Mouse (Mus musculus) forebrain, embryonic 16.5 days (tissue): ENCODE measurements around the gene Ccdc142. TPM values are rescaled to one million over a fixed set of nuclear protein-coding genes. Genes with fewer than 3 reads are reported as not detected.
A peak's percentile ranks its signal among the peaks of the same experiment; 100 is the strongest.

ENCODE experiments used
- ATAC-seq: fragments of 200-750 bp; cut with Nextera tagmentation; 2 replicates; pipeline ENCODE4 v1.8.0; 2017; ENCODE audit warnings: mild to moderate bottlenecking, moderate library complexity
- H3K27ac ChIP-seq: fragments of 300-500 bp; sonication (generic); 2 replicates; pipeline ENCODE4 v1.5.1; 2014; ENCODE audit warnings: low read length, control low read depth
- H3K27me3 ChIP-seq: fragments of 300-500 bp; sonication (generic); replicated peaks from 2 replicates; pipeline ENCODE4 v1.6.1; 2014; ENCODE audit warnings: low read length; ENCODE audit not compliant: control insufficient read depth, insufficient read depth
- H3K36me3 ChIP-seq: fragments of 300-500 bp; sonication (generic); 2 replicates; pipeline ENCODE4 v1.6.1; 2014; ENCODE audit not compliant: control insufficient read depth, insufficient read depth
- H3K4me1 ChIP-seq: fragments of 300-500 bp; sonication (generic); replicated peaks from 2 replicates; pipeline ENCODE4 v1.6.1; 2014; ENCODE audit warnings: low read length; ENCODE audit not compliant: control insufficient read depth, insufficient read depth
- H3K4me2 ChIP-seq: fragments of 300-500 bp; sonication (generic); 2 replicates; pipeline ENCODE4 v1.6.1; 2014; ENCODE audit warnings: mild to moderate bottlenecking, low read length, control low read depth
- H3K4me3 ChIP-seq: fragments of 300-500 bp; sonication (generic); replicated peaks from 2 replicates; pipeline ENCODE4 v1.5.1; 2014; ENCODE audit warnings: mild to moderate bottlenecking, low read length, control low read depth
- H3K9ac ChIP-seq: fragments of 300-500 bp; sonication (generic); replicated peaks from 2 replicates; pipeline ENCODE4 v1.6.1; 2014; ENCODE audit warnings: low read depth, low read length, control low read depth
- H3K9me3 ChIP-seq: fragments of 300-500 bp; sonication (generic); 2 replicates; pipeline ENCODE4 v1.6.1; 2016; ENCODE audit warnings: low read length; ENCODE audit not compliant: control insufficient read depth
- WGBS: fragments of 180-500 bp; shearing (Covaris S2); extraction: QIAGEN DNeasy Blood & Tissue Kit; methylation state at CpG from one replicate; pipeline ENCODE4 v1.1.7; 2014; 5-methylcytosine and 5-hydroxymethylcytosine counted together
- polyA plus RNA-seq: library from polyadenylated mRNA; unstranded; fragments of >200 nt; fragmentation: Nextera tagmentation; extraction: Ambion mirVana; gene quantifications from 2 replicates; pipeline ENCODE4 v1.2.1, GENCODE M21; 2015

Ccdc142 gene
- polyA plus RNA-seq, 1 experiment from 2014 or later, result 4.3 TPM

DNA sequence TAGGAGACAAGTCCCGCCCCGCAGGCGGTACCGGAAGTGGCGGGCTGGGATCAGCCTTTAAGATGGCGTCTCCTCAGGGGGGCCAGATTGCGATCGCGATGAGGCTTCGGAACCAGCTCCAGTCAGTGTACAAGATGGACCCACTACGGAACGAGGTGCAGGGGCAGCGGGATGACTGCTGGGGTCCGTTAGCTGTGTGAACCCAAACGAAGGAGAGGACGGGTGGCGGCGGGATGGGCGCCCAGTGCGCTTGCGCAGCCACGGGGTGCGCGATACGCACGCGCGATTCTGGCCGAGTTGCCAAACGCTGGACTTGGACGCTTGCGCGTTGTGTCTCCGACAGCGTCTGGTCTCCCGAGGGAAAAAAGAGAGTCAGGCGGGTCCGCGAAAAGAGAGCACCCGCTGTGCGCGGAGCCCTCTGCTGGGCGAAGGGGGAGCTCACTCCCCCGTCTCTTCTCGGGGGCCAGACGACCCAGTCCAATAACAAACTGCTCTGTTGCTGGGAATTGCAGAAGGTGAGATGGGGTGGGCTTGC is 23.0 kb upstream of the Ccdc142 start:
- 0% methylated on average over 46 of the region's 46 CpGs for WGBS
- Histone ChIP-seq H3K9me3 (no peaks in the 10 kb centered on the region), H3K4me3 (peak overlapping the region; percentile 85), H3K27me3 (peaks cover 40% of the 10 kb centered on the region), H3K4me1 (peaks cover 21% of the 10 kb centered on the region), H3K36me3 (peaks cover 8% of the 10 kb centered on the region), H3K4me2 (peak overlapping the region; percentile 84), H3K27ac (peak overlapping the region; percentile 94), H3K9ac (peak overlapping the region; percentile 88)
- ATAC-seq, result peak; percentile 94

DNA sequence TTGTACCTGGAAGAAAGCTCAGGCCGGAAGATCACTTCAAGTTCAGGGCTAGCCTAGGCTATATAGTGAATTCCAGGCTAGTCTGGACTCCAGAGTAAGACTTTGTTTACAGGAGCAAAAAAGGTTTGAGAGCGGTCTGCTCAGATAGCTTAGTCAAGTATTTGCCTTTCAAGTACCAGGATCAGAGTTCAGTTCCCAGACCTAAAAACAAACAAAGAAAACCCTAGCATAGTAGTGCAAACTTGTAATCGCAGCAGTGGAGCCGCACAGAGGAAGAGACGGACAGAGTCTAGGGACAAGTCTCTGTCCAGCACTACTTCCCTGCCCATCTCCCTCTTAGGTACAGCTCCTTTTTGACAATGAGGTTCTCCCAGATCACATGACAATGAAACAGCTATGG is 21.2 kb upstream of the Ccdc142 start:
- WGBS, result 95% methylated on average over 5 of the region's 5 CpGs
- Histone ChIP-seq H3K27me3 (peaks cover 39% of the 10 kb centered on the region), H3K4me1 (peaks cover 21% of the 10 kb centered on the region)

DNA sequence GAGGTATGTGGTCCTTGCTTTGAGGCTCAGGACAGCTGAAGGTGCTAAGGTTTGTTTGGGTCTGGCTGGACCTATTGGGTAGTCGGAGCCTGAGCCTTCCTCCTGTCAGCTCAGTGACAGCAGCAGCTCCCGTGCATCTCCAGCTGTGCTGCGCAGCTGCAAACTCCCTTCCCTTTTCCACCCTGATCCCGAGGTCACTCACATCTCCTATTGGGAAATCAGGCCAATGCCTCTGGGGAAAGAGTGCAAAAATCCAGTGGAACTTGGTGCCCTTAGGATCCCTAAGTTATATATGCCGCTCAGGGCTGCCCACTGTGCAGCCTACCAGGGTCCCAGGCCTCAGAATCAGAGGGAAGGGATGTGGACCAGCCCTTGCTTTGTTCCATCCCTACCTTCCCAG is 17.9 kb upstream of the Ccdc142 start:
- Histone ChIP-seq H3K4me2 (no peak overlapping the region), H3K27me3 (peaks cover 48% of the 10 kb centered on the region), H3K4me1 (peaks cover 14% of the 10 kb centered on the region), H3K36me3 (peaks cover 8% of the 10 kb centered on the region), H3K4me3 (no peak overlapping the region), H3K9me3 (no peaks in the 10 kb centered on the region), H3K27ac (no peak overlapping the region), H3K9ac (no peak overlapping the region)
- WGBS, result 6% methylated on average over 5 of the region's 5 CpGs
- ATAC-seq, result no peak

More for the DNA sequence above, 21.2 kb upstream of the Ccdc142 start:
- ATAC-seq, result no peak
- Histone ChIP-seq H3K9ac (no peak overlapping the region), H3K9me3 (no peaks in the 10 kb centered on the region), H3K4me3 (no peak overlapping the region), H3K4me2 (no peak overlapping the region), H3K36me3 (peaks cover 8% of the 10 kb centered on the region), H3K27ac (no peak overlapping the region)

DNA sequence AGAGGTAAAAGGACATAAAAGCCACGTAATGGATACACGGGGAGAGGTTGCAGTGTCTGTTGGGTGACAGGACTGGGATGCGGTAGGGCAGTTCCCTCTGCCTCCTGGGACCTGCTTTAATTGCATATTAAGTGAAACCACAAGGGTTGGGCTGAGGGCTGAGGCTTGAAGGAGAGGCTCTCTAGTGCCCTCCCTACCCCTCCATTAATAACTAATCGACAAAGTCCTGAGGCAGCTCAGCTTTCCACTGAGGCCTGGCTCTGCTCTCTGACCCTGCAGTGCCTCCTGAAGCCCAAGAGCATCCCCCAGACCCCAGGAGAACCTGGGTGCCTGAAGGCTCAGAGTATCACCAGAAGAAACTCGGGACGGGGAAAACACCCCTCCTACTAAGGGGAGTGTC is 16.9 kb upstream of the Ccdc142 start:
- no peaks in the 10 kb centered on the region for H3K9me3 ChIP-seq
- no peak overlapping the region for H3K27ac ChIP-seq
- ATAC-seq, result no peak
- peaks cover 56% of the 10 kb centered on the region for H3K27me3 ChIP-seq
- 2% methylated on average over 6 of the region's 6 CpGs for WGBS
- peaks cover 8% of the 10 kb centered on the region for H3K36me3 ChIP-seq
- H3K4me1 ChIP-seq, result peaks cover 7% of the 10 kb centered on the region
- no peak overlapping the region for H3K4me3 ChIP-seq
- H3K9ac ChIP-seq, result no peak overlapping the region
- no peak overlapping the region for H3K4me2 ChIP-seq

DNA sequence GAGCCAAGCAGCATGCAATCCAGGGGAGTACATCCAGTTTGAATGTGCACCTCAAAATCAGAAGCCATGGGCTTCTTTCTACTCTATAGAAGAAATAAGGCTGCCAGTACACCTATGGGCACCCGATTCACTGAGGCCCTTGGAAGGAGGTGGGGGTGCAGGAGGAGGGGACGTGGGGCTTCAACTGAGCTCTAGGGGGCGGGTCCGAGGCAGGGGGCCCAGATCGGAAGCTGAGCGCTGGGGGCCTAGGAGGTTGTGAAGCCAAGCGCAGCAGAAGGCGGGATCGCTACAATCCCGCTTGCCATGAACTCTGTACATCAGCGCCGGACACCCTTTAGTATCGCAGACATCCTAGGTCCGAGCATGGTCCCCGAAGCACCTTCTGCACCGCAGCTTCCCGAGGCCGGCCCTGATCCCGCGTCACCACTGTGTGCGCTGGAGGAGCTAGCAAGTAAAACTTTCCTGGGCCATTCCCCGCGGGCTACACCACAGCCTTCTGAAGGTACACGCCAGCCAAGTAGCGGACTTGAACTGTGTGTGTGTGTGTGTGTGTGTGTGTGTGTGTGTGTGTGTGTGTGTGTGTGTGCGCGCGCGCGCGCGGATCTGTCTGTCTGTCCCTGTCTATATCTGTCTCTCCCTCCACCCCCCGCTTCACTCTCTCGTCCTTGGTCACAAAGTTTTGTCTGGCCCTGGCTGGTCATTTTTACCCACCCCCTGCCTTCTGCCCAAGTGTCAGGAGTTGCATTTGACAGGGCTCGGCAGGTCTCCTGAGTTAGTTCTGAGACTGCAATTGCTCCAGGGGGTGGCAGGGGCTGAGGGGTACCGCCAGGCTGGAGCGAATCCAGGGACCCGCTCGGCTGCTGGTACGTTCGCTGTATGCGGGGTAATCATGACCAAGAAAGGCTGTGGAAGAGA is 15.0 kb upstream of the Ccdc142 start, which contains the start of gene Lbx2:
Gene Lbx2, plus strand, starts transcription at position 247 of the 915 bp plus-strand sequence.
- 3% methylated on average over 41 of the region's 42 CpGs for WGBS
- H3K4me1 ChIP-seq, result no peaks in the 10 kb centered on the region; the same call in 1 of the 2 replicates
- H3K9ac ChIP-seq, result no peak within 1 kb of the TSS
- ATAC-seq, result no peak
- H3K4me2 ChIP-seq, result no peak within 1 kb of the TSS
- no peaks in the 10 kb centered on the region for H3K9me3 ChIP-seq
- peaks cover 65% of the 10 kb centered on the region for H3K27me3 ChIP-seq
- H3K27ac ChIP-seq, result no peak within 1 kb of the TSS
- peaks cover 4% of the 10 kb centered on the region for H3K36me3 ChIP-seq
- no peak within 1 kb of the TSS for H3K4me3 ChIP-seq

DNA sequence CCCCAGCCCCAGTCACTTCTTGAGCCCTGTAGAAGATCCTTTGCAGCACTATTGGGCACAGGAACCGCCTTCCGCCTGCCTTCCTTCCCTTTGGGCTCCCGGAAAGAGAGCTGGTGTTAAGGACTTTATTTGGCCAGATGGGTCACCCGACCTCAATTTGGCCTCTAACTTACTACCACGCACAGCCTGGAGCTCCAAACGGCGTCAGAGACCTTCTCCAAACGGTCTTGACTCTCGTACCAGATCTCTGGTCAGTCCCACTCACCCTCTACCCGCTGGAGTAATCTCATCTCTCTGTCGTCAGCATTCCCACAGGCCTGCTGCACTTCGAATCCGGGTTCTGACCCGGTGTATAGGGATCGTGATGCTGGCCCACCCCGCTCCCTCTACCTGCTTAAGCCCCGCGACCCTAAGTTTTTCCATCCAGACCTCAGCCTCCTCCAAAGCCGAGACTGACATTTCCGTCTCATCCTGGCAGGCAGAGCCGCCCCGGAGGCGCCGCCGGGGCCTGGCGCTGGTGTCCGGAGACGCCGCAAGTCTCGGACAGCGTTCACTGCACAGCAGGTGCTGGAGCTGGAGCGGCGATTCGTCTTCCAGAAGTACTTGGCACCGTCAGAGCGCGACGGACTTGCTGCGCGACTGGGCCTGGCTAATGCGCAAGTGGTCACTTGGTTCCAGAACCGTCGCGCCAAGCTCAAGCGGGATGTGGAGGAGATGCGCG is 14.0 kb upstream of the Ccdc142 start:
- no peak for ATAC-seq
- no peak overlapping the region for H3K9ac ChIP-seq
- peaks cover 64% of the 10 kb centered on the region for H3K27me3 ChIP-seq
- no peaks in the 10 kb centered on the region; the same call in 1 of the 2 replicates for H3K4me1 ChIP-seq
- no peak overlapping the region for H3K4me2 ChIP-seq
- WGBS, result under 1% methylated on average over 47 of the region's 47 CpGs
- H3K36me3 ChIP-seq, result no peaks in the 10 kb centered on the region; the same call in 1 of the 2 replicates
- no peaks in the 10 kb centered on the region for H3K9me3 ChIP-seq
- H3K27ac ChIP-seq, result no peak overlapping the region
- no peak overlapping the region for H3K4me3 ChIP-seq

DNA sequence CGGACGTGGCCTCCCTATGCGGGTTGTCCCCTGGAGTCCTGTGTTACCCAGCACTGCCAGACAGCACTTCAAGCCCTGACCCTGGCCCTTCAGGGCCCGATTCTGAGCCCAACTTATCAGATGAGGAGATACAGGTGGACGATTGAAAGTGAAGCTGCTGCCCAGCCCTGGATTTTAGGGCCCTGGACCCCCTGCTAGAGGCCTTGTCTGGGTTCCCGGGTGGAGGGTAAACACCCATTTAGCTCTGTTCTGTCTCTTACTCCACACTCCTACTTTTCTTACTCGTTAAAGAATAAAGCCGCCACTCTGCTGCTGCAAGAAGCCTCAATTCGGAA is 13.5 kb upstream of the Ccdc142 start:
- no peaks in the 10 kb centered on the region for H3K9me3 ChIP-seq
- no peak overlapping the region for H3K27ac ChIP-seq
- 2% methylated on average over 9 of the region's 9 CpGs for WGBS
- no peaks in the 10 kb centered on the region; the same call in 1 of the 2 replicates for H3K4me1 ChIP-seq
- H3K27me3 ChIP-seq, result peaks cover 59% of the 10 kb centered on the region
- no peak for ATAC-seq
- no peak overlapping the region for H3K9ac ChIP-seq
- H3K4me3 ChIP-seq, result no peak overlapping the region
- H3K4me2 ChIP-seq, result no peak overlapping the region
- H3K36me3 ChIP-seq, result no peaks in the 10 kb centered on the region

DNA sequence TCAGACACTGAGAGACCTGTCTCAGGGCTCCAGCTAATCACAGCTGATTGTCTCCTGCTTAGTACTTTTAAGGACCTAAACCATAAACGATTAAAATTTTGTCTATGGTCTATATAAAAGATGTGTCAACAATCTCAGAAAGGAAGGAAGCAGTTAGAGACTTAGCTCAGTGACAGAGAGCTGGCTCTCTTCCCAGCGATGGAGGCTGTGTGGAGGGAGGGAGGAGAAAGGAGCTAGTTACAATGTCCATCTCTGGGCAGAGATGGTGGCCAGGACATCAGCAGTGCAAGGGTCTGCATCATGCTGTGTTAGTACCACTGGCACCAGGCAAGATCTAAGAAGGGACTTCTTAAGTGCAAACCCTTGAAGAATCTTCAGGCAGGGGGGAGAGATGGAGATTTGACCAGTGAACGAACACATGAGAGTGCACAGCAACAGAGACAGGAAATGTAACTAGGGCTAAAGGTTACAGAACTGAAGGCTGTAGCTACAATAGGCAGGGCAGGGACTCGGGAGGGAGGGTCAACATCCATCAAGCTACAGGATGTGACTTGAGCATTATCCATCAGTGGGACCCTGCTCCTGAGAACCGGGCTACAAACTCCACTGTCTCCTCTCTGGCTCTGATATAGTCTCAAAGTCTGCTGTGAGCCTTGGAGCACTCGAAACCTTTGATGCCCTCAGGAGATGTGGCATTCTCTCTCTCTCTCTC is 8.8 kb upstream of the Ccdc142 start:
- no peak for ATAC-seq
- H3K4me1 ChIP-seq, result no peaks in the 10 kb centered on the region; the same call in 1 of the 2 replicates
- H3K27me3 ChIP-seq, result peaks cover 26% of the 10 kb centered on the region
- no peak overlapping the region for H3K4me3 ChIP-seq
- no peak overlapping the region for H3K9ac ChIP-seq
- no peak overlapping the region for H3K27ac ChIP-seq
- no peaks in the 10 kb centered on the region for H3K9me3 ChIP-seq
- WGBS, result 41% methylated on average over 6 of the region's 6 CpGs
- H3K36me3 ChIP-seq, result no peaks in the 10 kb centered on the region
- H3K4me2 ChIP-seq, result no peak overlapping the region

DNA sequence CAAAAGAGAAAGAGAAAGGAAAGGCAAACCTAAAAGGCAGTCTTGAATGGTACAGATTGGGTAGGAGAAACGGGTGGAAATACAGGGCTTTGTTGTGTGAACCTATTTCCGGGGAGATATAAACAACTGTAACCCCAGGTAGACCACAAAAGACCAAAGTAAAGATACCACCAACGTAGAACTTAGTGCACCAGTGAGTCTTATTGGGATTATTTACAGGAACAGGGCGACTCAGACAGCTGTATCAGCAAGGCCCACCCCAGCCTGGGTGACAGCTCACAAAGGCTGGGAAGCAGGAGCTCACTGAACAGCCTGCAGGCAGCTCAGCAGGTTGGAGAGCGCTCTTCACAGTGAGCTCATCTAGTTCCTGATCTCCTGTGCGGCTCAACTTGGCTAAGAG is 5.4 kb upstream of the Ccdc142 start:
- no peak for ATAC-seq
- Histone ChIP-seq H3K4me2 (no peak overlapping the region), H3K4me3 (no peak overlapping the region), H3K27ac (no peak overlapping the region), H3K27me3 (peaks cover 9% of the 10 kb centered on the region), H3K9ac (no peak overlapping the region), H3K4me1 (no peaks in the 10 kb centered on the region), H3K36me3 (no peaks in the 10 kb centered on the region), H3K9me3 (no peaks in the 10 kb centered on the region)
- 49% methylated on average over 6 of the region's 6 CpGs for WGBS
